Mouse (Mus musculus): Measurements from ENCODE around the gene C2cd4d.

The C2cd4d gene

GRCm38 (mm10) chr3:94375861-94376260 lies 13.6 kb downstream of the C2cd4d start:
- no peak for DNase-seq (ENCODE audit: extremely low read depth, low read depth)

- no peak for DNase-seq (ENCODE audit: extremely low read depth, low read depth)
These were observed 15.0 kb downstream of the C2cd4d start for GRCm38 (mm10) chr3:94377028-94377923.

GRCm38 (mm10) chr3:94379831-94380510 lies 17.7 kb downstream of the C2cd4d start:
- DNase-seq (ENCODE audit: extremely low read depth, low read depth), result no peak

GRCm38 (mm10) chr3:94382308-94382707 lies 20.1 kb downstream of the C2cd4d start:
- no peak for DNase-seq (ENCODE audit: extremely low read depth, low read depth)

GRCm38 (mm10) chr3:94383476-94383875 lies 21.2 kb downstream of the C2cd4d start:
- DNase-seq (ENCODE audit: extremely low read depth, low read depth), result no peak

GRCm38 (mm10) chr3:94386671-94387070 lies 24.4 kb downstream of the C2cd4d start:
- no peak for DNase-seq (ENCODE audit: extremely low read depth, low read depth)

GRCm38 (mm10) chr3:94387391-94387790 lies 25.2 kb downstream of the C2cd4d start:
- DNase-seq (ENCODE audit: extremely low read depth, low read depth), result no peak

- no peak for DNase-seq (ENCODE audit: extremely low read depth, low read depth)
These were observed 25.8 kb downstream of the C2cd4d start for GRCm38 (mm10) chr3:94388047-94388446.

GRCm38 (mm10) chr3:94389420-94389819 lies 27.2 kb downstream of the C2cd4d start:
- DNase-seq (ENCODE audit: extremely low read depth, low read depth), result no peak

- no peak for DNase-seq (ENCODE audit: extremely low read depth, low read depth)
These were observed 28.8 kb downstream of the C2cd4d start for GRCm38 (mm10) chr3:94391001-94391400.

GRCm38 (mm10) chr3:94392128-94392527 lies 29.9 kb downstream of the C2cd4d start:
- no peak for DNase-seq (ENCODE audit: extremely low read depth, low read depth)

GRCm38 (mm10) chr3:94393049-94393448 lies 30.8 kb downstream of the C2cd4d start:
- no peak for DNase-seq (ENCODE audit: extremely low read depth, low read depth)

- no peak for DNase-seq (ENCODE audit: extremely low read depth, low read depth)
These were observed 34.1 kb downstream of the C2cd4d start for GRCm38 (mm10) chr3:94396336-94396735.

- no peak for DNase-seq (ENCODE audit: extremely low read depth, low read depth)
These were observed 34.6 kb downstream of the C2cd4d start for GRCm38 (mm10) chr3:94396851-94397250.

- DNase-seq (ENCODE audit: extremely low read depth, low read depth), result no peak
These were observed 36.0 kb downstream of the C2cd4d start, which contains the start of gene Lingo4 for GRCm38 (mm10) chr3:94398217-94398616. Gene Lingo4 (plus strand): TSS chr3:94398517.

- DNase-seq (ENCODE audit: extremely low read depth, low read depth), result no peak
These were observed 36.8 kb downstream of the C2cd4d start for GRCm38 (mm10) chr3:94398943-94399481.

- DNase-seq (ENCODE audit: extremely low read depth, low read depth), result no peak
These were observed 37.5 kb downstream of the C2cd4d start for GRCm38 (mm10) chr3:94399663-94400310.

GRCm38 (mm10) chr3:94402451-94402850 lies 40.2 kb downstream of the C2cd4d start:
- no peak for DNase-seq (ENCODE audit: extremely low read depth, low read depth)

GRCm38 (mm10) chr3:94404366-94405054 lies 42.3 kb downstream of the C2cd4d start:
- no peak for DNase-seq (ENCODE audit: extremely low read depth, low read depth)

- no peak for DNase-seq (ENCODE audit: extremely low read depth, low read depth)
These were observed 43.3 kb downstream of the C2cd4d start for GRCm38 (mm10) chr3:94405561-94405960.

GRCm38 (mm10) chr3:94412530-94412929 lies 50.3 kb downstream of the C2cd4d start:
- DNase-seq (ENCODE audit: extremely low read depth, low read depth), result no peak

Data from MEL-GATA-1-ER (cell line).